Mouse (Mus musculus): ENCODE data around the gene Syna.

Syna gene

DNA sequence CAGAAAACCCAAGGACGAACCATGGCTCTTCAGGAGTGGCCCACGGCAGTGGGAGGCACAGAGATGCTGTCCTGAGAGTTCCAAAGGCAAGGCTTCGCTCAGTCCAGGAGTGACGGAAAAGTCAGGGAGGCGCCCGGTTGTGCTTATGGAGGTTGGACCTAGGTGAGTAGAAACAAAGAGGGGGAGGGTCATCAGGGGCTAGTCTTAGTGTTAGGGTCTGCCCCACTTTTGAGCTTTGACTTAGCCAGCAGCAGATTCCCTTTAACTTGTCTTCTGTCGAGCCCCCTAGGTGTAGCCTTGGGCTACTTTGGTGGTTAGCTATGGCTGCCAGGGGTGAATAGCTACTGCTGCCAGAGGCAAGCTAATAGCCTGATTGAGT lies at the start of gene Syna:
TSS of gene Syna (minus strand) at position 101 of the 379 bp plus-strand sequence.
- no peak for DNase-seq (ENCODE audit: low read depth)

DNA sequence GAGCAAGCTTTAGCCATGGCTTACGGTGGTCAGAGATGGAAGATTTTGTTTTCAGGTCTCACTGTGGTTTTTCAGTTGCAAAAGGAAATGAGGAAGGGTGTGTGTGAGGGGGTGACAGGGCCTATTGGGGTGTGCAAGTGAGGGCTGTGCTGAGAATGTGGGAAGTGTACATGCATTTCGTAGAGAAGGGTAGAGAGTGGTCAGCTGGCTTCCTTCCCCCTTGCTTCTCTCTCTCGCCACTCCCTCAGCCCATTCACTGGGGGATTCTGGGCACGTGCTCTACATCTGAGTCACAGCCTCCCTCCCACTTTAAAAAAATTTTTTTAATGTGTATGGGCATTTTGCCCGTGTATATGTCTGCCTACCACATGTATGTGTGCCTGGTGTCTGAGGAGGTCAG lies 47.1 kb upstream of the Syna start:
- DNase-seq (ENCODE audit: low read depth) = no peak

DNA sequence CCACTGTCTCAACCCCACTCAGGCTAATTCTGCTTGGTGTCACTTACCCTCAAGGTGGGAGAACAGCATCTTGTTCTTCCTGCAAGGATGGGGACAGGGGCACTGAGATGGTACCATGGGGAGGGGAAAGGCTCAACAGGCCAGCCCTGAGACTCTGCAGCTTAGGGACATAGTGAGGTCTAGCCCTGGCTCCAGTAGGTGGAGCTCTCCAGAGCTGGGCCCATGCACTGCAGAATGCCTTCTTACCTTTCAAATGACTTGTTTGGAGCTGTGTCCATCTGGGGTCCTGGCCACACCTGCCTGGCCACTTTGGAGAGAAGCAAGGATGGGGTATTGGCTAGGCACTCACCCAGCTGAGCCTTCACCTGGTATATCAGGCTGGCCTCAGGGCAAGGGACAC lies 46.3 kb upstream of the Syna start:
- no peak for DNase-seq (ENCODE audit: low read depth)

DNA sequence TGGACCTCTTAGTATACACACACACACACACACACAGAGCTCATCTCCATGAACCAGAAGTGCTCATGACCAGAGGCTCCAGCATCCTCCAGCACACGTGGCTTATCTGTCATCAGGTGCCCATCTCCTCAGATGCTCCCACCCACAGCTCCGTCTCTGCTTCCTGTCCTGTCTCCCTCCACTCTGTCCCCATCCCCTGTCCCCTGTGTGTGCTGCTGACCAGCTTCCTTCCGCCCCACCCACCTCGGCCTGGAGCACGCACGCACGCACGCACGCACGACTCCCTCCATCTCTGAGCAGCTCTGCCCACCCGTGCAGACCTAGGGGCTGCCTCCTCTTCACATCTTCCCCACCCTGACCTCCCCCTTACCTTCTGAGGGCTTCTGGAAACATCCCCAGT lies 44.4 kb upstream of the Syna start:
- DNase-seq (ENCODE audit: low read depth) = no peak

DNA sequence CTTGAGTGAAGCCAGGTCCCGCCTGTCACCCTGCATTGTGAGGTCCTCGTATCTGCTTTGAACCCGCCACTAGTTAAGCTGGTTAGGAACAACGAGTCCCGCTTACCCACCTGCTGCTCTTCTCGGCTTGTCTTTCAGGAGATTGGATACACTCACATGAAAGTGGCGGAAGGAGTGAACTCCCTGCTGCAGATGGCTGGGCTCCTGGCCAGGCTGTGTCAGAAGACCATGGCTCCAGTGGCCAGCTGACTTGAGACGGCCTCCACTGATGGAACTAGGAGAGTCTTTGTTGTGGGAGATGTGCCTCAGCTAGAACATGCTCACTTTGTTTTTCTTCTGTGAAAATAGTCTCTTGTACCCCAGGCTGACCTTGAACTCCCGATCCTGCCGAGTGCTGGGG lies 37.7 kb upstream of the Syna start:
- DNase-seq (ENCODE audit: low read depth) = no peak

DNA sequence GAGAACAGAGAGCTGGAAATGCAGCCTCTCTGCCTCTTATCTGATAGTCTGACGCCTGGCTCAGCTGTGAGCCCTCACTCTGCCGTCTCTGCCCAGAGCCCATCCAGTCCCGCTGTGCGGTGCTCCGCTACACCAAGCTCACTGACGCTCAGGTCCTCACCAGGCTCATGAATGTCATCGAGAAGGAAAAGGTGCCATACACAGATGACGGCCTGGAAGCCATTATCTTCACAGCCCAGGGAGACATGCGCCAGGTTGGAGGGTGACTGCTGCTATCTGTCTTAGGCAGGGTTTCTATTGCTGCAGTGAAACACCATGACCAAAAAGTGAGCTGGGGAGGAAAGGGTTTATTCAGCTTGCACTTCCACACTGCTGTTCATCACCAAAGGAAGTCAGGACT lies 33.1 kb upstream of the Syna start:
- DNase-seq (ENCODE audit: low read depth) = no peak

DNA sequence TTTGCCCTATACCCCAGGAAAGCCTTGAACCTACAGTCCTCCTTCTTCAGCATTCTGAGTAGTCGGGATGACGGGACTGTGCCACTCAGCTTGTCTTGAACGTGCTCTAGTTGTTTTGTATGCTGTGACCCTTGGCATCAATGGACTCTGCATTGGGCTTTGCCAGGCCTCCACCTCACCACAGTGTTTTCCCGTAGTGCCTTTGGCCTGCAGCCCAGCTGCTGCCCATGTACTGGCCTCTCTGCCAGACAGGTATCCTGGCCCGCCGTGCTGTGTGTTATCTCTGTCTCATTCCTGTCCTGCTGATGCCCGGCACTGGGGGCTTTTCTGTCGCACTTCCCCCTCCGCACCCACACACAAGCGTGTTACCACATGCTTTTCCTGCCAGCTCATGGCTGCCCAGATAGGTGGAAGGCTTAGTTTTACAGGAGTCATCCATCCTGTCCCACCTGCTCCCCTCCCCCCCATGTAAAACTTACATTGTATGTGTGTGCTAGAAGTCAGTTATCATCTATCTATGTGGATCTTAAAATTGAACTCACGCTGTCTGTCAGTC lies 32.1 kb upstream of the Syna start:
- DNase-seq (ENCODE audit: low read depth) = no peak

DNA sequence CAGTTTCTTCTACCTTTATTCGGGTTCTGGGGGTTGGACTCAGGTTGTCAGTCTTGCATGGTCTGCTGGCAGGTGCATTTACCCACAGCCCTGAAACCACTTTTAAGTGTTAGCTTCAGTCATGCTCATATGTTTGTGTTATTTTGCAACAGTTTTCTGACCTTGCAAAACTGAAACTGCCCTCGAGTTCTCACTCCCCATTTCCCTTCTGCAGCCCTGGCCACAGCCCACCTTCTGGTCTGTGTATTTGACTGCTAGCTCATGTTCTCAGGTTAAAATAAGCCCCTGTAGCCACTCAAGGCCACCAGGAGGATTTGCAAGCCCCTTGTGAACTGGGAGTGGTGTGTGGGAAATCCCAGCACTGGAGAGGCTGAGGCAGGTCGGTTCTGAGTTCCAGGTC lies 29.9 kb upstream of the Syna start:
- DNase-seq (ENCODE audit: low read depth) = no peak

DNA sequence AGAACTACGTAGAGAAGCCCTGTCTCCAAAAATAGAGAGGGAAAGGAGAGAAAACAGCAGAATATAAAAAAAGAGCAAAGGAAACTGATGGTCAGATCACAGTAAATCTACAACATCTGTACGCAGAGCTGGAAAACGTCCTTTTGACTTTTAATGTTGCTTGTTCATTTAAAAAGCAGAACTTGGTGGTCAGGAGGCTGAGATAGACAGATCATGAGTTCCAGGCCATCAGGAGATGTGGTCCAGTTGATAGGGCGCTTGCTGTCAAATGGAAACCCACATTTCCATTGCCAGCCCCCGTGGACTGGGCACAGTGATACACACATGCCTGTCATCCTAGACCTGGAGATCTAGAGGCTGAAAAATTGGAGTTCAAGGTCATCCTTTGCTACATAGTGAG lies 24.8 kb upstream of the Syna start:
- no peak for DNase-seq (ENCODE audit: low read depth)

DNA sequence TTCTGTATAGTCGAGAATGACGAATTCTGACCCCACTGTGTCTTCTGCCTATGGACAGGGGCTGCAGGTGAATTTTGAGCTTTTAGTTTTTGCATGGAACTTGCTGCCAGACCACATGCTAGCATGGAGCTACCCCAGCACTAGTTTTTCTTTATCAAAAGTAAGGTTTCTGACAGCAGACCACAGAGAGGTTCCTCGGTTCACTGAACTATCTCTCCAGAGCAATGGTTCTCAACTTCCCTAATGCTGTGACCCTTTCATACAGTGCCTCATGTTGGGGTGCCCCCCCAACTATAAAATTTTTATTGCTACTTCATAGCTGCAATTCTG lies 23.9 kb upstream of the Syna start:
- no peak for DNase-seq (ENCODE audit: low read depth)

DNA sequence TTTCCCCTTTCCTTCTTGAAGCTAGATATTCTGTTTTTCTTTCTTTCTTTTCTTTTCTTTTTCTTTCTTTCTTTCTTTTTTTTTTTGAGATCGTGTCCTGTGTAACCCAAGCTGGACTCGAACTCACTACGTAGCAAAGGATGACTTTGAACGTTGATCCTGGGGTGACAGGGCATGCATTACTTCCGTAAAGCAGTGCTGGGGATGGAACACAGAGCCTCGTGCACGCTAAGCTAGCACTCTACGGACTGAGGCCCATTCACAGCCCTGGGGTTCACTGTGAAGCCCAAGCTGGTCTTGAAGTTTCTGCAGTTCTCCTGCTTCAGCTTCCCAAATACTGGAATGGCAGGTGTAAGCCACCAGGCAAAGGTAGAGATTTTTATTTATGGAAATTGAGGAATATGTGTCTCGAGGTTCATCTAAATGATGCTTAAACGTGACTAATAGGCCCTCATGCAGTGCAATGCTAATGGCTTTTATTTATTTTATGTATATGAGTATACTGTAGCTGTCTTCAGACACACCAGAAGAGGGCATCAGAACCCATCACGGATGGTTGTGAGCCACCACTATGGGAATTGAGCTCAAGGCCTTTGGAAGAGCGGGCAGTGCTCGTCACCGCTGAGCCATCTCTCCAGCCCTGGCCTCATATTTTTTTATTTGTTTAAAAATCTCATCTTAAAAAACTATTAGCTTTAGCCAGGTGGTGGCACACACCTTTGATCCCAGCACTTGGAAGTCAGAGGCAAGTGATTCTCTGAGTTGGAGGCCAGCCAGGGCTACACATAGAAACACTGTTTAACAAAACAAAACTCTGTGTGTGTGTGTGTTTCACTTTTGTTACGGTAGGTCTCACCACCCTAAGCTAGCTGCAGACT lies 23.3 kb upstream of the Syna start:
- no peak for DNase-seq (ENCODE audit: low read depth)

DNA sequence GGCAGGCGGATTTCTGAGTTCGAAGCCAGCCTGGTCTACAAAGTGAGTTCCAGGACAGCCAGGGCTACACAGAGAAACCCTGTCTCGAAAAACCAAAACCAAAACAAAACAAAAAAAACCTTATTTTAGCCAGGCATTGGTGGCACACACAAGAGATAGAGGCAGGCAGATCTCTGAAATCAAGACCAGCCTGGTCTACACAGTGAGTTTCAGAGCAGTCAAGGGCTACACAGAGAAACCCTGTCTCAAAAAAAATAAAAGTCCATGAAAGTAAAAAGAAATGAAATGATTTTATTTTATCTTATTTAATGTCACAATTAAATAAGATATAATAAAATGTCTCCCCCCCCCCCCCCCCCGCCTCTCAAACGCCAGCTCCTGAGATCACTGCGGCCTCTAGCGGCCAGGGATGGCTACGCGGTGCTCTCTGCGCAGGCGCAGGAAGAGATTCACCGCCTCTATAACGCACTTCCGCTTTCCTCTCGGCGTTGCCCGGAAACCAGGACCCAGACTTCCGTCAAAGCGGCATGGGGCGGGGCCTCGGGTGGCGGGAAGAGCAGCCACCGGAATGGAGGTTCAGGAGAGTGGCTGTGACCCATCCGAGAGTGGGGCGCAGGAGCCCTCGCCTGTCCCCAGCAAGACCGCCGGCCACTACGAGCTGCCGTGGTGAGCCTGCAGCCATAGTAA lies 22.4 kb upstream of the Syna start:
- DNase-seq (ENCODE audit: low read depth) = peak; percentile 99

DNA sequence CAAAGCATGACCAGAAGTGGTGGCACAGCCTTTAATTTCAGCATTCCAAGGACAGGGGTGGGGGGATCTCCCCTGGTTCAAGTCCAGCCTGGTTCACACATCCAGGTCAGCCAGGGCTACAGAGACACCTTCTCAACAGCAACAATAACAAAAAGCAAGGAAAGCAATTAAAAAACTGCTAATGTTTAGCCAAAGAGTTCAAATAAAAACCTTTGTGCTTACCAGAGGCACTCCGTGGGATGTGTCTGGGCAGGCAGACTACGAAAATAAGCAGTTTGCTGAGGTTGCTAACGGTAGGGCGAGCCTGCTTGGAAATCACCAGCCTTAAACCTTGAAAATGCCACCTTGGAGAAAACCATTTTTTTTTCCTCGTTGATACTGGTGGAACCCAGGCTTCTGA lies 21.2 kb upstream of the Syna start, which contains the start of gene Rfc2:
TSS of gene Rfc2 (plus strand) at position 221 of the 400 bp plus-strand sequence.
- DNase-seq (ENCODE audit: low read depth) = no peak

DNA sequence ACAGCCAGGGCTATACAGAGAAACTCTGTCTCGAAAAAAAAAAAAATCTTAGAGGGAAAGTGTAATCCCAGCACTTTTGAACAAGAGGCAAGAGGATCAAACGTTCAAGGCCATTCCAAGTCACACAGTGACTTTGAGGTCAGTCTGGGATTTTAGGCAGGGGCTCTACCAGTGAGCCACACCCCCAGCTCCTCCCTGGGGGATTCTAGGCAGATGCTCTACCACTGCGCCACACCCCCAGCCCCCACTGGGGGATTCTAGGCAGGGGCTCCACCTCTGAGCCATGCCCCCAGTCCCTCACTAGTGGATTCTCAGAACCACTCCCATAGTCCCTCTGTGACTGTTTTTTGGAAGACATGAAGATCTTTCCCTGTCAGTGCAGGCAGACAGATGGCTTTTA lies 19.2 kb upstream of the Syna start:
- DNase-seq (ENCODE audit: low read depth) = no peak

DNA sequence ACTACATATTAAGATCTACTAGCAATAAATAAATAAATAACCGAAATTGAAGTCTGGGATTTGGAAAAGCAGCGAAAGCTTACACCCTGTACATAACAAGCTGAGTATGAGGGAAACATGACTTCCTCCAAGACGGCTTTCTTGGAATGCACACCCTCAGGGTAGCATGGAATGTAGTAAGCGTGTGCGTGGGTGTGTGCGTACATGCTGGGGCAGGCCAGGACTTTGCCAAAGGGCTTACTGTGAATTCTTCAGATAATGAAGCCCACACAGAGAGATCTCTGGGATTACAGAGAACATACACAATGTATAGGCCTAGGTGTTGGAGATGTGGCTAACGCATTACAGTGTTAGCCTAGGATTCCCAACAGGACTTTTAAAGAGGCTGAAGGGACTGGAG lies 17.6 kb upstream of the Syna start:
- DNase-seq (ENCODE audit: low read depth) = no peak

DNA sequence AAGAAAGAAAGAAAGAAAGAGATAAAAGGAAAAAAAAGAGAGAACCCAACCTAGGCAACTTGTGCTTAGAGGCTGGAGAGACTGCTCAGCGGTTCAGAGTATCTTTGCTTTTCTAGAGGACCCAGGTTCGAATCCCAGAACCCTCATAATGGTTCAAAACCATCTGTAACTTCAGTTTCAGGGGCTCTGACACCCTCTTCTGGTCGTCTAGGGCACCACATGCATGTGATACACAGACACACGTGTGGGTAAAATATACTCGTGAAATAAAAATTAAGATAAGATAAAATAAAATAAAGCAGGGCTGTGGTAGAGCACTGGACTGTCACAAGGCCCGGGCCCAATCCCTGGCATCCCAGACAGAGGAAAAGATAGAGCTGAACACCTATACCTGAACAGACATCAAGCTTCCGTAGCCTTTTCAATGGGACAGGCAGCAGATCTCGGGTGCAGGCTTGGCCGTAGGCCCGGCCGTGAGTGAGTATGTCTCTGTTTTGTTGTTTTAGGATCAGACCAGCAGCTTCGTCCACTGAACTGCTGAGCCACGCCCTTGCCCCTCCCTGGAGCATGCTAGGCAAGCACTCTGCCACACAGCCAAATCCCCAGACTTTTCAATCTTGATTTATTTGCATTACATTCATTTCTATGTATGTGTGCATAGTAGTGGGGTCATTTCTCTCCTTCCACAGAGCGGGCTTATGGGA lies 16.7 kb upstream of the Syna start:
- DNase-seq (ENCODE audit: low read depth) = no peak

DNA sequence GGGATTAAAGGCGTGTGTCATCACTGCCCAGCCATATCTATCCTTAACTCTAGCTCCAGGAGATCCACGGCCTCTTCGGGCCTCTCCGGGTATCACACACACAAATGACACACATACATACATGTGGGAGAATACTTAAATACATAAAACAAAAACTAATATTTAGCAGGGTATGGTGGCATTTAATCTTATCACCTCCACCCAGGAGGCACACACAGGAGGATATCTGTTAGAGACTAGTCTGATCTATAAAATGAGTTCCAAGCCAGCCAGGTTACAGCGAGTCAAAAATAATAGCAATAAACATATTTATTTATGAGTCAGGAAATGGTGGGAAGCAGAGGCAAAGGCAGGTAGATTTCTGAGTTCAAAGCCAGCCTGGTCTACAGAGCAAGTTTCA lies 15.9 kb upstream of the Syna start:
- DNase-seq (ENCODE audit: low read depth) = no peak

DNA sequence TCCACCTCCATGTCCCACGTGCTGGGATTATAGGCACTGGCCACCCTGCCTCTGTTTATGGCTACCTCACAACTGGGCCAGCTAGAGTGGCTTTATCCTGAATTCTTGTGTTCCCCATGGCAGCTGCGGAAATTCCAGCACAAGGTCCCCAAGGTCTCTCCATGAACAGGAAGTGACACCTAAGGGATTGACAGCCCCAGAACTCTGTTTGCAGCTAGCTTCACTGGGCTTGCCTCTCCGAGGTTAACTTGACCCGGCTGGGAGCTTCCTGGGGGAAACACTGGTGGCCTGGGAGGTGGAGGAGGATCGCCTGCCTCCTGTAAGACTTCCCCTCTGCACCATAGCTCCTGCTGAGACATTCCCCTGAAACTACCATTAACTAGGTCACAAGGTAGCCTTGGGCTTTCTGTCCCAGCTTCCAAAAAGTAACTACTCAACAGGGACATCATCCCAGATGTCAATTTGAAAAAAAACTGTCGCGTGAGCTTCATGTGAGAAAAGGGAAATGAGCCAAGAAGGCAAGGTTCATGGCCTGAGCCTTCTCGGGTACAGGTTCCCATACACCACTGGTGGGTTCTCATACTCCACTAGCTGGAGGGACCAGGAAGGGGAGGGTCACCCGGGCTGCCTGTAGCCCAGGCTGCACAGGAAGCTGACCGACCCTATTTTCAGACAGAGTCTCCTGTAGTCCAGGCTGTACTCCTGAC lies 12.7 kb upstream of the Syna start:
- DNase-seq (ENCODE audit: low read depth) = no peak

DNA sequence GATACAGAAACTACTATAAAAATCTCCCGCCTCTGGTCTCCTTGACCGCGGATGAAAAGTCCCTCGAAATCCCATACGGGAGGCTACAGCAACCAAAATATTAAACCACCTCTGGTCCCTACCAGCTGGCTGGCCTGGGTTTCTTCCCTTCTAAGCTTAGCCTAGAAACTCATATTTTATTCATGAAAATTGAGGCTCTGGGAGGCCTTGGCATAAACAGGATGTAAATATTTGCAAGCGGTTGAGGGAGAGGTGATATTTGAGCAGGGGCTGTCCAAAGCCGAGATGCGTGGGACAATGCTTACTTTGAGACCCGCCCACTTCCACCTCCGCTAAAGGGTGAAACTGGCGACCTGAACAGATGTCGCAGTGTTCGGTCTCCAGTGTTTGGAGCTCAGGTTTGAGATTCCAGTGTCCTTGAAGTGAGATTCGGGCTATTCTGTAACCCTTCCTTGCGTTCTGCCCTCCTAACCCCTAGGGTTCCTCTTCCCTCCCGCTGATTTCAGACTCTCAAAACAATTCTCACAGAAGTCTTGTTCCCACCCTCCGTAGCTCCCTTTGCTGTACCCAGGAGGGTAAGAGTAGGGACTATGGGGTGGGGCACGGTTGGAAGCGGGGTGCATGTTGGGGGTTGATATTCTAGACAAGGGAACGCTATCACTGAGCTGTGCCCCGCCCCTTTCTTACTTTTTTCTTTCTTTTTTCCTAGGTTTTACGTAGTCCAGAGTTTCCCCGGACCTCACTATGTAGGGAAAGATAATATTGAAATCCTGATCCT lies 11.9 kb upstream of the Syna start:
- peak; percentile 71 for DNase-seq (ENCODE audit: low read depth)

DNA sequence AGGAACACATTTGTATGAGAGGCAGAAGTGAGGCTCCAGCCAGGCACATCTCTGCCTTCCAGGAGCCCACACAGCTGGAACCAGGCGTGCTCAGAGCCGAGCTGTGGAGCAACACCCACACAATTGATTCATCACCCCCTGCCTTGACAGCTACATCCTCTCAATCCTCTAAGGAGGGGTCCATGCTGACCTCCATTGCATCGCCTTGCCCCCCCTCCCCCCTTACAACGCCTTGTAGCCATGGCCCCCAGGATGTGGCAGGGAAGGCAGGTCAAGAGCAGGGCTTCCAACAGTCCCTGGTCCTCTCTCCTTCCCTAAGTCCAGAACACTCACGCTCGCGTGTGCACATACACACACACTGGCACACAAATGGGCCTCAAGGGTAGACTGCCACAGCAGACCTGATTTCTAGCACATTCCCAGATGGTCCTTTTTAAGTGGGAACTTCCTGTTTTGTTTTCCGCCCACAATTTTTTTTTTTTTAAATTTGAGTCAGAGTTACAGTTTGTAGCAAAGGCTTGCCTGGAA lies 9.1 kb upstream of the Syna start:
- DNase-seq (ENCODE audit: low read depth) = no peak

DNA sequence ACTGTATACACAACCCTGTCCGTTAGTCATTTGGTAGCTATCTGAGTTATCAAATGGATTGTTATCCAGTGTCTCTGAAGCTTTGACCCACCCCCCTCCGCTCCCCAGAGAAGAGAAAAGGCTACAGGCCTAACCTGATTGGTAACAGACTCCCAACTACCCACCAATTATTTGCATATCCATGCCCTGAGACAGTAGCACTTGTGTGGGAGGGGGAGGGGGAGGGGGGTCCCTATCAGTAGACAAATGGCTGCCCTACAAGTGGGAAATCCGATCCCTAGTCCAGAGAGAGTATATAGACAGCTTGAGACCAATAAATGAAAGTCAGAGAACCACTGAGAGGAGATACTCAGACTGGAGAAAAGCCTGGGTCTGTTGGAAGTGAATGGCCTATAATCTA lies 8.1 kb upstream of the Syna start:
- DNase-seq (ENCODE audit: low read depth) = no peak

All from naive thymus-derived CD4-positive, alpha-beta T cell, adult 2 months (primary cell).